In the genomic region with DNA sequence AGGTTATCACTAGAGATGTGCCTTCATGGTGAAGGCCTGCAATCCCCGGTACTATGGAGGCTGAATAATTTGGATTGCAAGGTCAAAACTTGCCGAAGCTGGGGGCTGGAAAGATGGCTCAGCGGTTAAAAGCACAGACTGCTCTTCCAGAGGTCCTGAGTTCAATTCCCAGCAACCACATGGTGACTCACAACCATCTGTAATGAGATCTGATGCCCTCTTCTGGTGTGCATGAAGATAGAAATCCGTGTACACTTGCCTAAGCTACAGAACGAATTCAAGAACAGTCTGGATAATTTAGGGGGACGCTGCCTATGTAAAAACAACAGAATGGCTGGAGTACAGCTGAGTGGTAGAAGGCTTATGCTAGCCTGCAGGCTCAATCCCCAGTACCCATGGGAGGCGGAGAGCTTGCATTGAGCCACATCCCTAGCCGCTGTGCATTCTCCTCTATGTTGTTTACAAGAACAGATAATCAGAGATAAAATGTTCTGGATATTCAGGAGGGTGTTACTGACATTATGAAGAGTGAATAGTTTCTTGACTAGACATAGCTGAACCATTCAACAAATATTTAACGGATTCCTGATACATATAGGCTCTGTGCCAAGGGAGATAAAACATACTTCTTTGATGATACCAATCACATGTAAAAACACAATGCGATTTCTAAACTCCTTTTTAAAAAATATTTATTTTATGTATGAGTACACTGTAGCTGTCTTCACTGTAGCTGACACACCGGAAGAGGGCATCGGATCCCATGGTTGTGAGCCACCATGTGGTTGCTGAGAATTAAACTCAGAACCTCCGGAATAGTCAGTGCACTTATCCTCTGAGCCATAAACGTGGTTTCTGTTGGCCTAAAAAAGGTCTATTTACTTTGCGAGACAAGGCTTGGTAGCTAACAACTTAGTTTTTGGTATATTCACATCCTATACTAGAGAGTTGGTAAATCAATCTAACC, we compare ENCODE assay signal across 8 mouse cellular contexts. TPM values are rescaled to one million over a fixed set of nuclear protein-coding genes. Genes with fewer than 3 reads are reported as not detected.
DNase-seq lines count a peak whose midpoint lies in the region; ATAC-seq and TF ChIP-seq lines count a peak whose summit lies in the region.

No protein-coding gene starts in this region.

- peak overlapping the region; percentile 56 for H3K4me2 ChIP-seq in forebrain, embryonic 11.5 days (ENCODE audit: low read depth, low read length, severe bottlenecking)
- H3K4me2 ChIP-seq in intestine, embryonic 15.5 days (replicated peaks), result peak overlapping the region; percentile 61
- H3K4me2 ChIP-seq in liver, postnatal 0 days (ENCODE audit: low read depth, low read length), result peak overlapping the region; percentile 74

- TF ChIP-seq CTCF in bone marrow macrophage, adult 2 months (IDR thresholded peaks at IDR 0.05; ENCODE audit: low read depth, low read length), result no peak
- peak; percentile 51 for TF ChIP-seq CTCF in liver, postnatal 0 days (IDR thresholded peaks at IDR 0.05; ENCODE audit: low read depth)

- TF ChIP-seq POLR2A in bone marrow macrophage, adult 2 months (IDR thresholded peaks at IDR 0.05; ENCODE audit: borderline replicate concordance, low read depth, low read length), result no peak

- WGBS in forebrain, embryonic 11.5 days, result 48% methylated on average over 15 of the region's 15 CpGs
- 36% methylated on average over 15 of the region's 15 CpGs for WGBS in intestine, embryonic 15.5 days
- WGBS in liver, postnatal 0 days (ENCODE audit: insufficient replicate concordance), result 35% methylated on average over 15 of the region's 15 CpGs

- DNase-seq in forebrain, embryonic 11.5 days (ENCODE audit: low spot score), result no peak
- peak; percentile 31 for DNase-seq in liver, postnatal 0 days
- DNase-seq in skeletal muscle tissue, adult 2 months (ENCODE audit: low read depth, low spot score), result peak; percentile 27
- DNase-seq in urinary bladder, postnatal 36 days (ENCODE audit: low spot score in 2 of 2), result no peak

- H3K9me3 ChIP-seq in megakaryocyte, embryonic 14.5 days, result no peaks in the 10 kb centered on the region
- H3K9me3 ChIP-seq in forebrain, embryonic 11.5 days (ENCODE audit: control insufficient read depth, low read length), result no peaks in the 10 kb centered on the region
- no peaks in the 10 kb centered on the region for H3K9me3 ChIP-seq in intestine, embryonic 15.5 days
- H3K9me3 ChIP-seq in liver, postnatal 0 days (ENCODE audit: low read length), result no peaks in the 10 kb centered on the region

- peak overlapping the region; percentile 99 for H3K4me3 ChIP-seq in megakaryocyte, embryonic 14.5 days (replicated peaks)
- peak overlapping the region; percentile 66 for H3K4me3 ChIP-seq in bone marrow macrophage, adult 2 months (ENCODE audit: insufficient read depth, low read length)
- H3K4me3 ChIP-seq in forebrain, embryonic 11.5 days (ENCODE audit: low read depth, low read length), result peak overlapping the region; percentile 90
- peak overlapping the region; percentile 68 for H3K4me3 ChIP-seq in intestine, embryonic 15.5 days (replicated peaks)
- peak overlapping the region; percentile 87 for H3K4me3 ChIP-seq in liver, postnatal 0 days (ENCODE audit: low read depth, low read length)

- H3K27me3 ChIP-seq in megakaryocyte, embryonic 14.5 days (replicated peaks), result no peaks in the 10 kb centered on the region
- no peaks in the 10 kb centered on the region for H3K27me3 ChIP-seq in forebrain, embryonic 11.5 days (ENCODE audit: control insufficient read depth, insufficient read depth, low read length)
- no peaks in the 10 kb centered on the region for H3K27me3 ChIP-seq in intestine, embryonic 15.5 days (replicated peaks)
- no peaks in the 10 kb centered on the region for H3K27me3 ChIP-seq in liver, postnatal 0 days (ENCODE audit: insufficient read depth, low read length)

- no peak for TF ChIP-seq EP300 in liver, postnatal 0 days (IDR thresholded peaks at IDR 0.05; ENCODE audit: low read depth)

- H3K36me3 ChIP-seq in megakaryocyte, embryonic 14.5 days (replicated peaks; ENCODE audit: low read length), result peaks cover 22% of the 10 kb centered on the region
- no peaks in the 10 kb centered on the region for H3K36me3 ChIP-seq in forebrain, embryonic 11.5 days (ENCODE audit: control insufficient read depth, insufficient read depth, low read length)
- peaks cover 4% of the 10 kb centered on the region; the same call in 1 of the 2 replicates for H3K36me3 ChIP-seq in intestine, embryonic 15.5 days
- H3K36me3 ChIP-seq in liver, postnatal 0 days (replicated peaks; ENCODE audit: insufficient read depth, low read length), result no peaks in the 10 kb centered on the region

- peaks cover 72% of the 10 kb centered on the region for H3K4me1 ChIP-seq in megakaryocyte, embryonic 14.5 days
- peaks cover 40% of the 10 kb centered on the region for H3K4me1 ChIP-seq in bone marrow macrophage, adult 2 months (ENCODE audit: control insufficient read depth, insufficient read depth, low read length)
- H3K4me1 ChIP-seq in forebrain, embryonic 11.5 days (replicated peaks; ENCODE audit: control insufficient read depth, insufficient read depth, low read length), result no peaks in the 10 kb centered on the region
- H3K4me1 ChIP-seq in intestine, embryonic 15.5 days (replicated peaks), result peaks cover 5% of the 10 kb centered on the region; the same call in 1 of the 2 replicates
- peaks cover 14% of the 10 kb centered on the region for H3K4me1 ChIP-seq in liver, postnatal 0 days (ENCODE audit: insufficient read depth)

- H3K9ac ChIP-seq in forebrain, embryonic 11.5 days (ENCODE audit: low read length), result peak overlapping the region; percentile 93; the same call in 1 of the 2 replicates
- peak overlapping the region; percentile 39 for H3K9ac ChIP-seq in intestine, embryonic 15.5 days
- H3K9ac ChIP-seq in liver, postnatal 0 days (replicated peaks), result peak overlapping the region; percentile 59

- no peak for ATAC-seq in megakaryocyte, adult 5-6 weeks (ENCODE audit: poor library complexity, severe bottlenecking)
- peak; percentile 25; the same call in 1 of the 2 replicates for ATAC-seq in forebrain, embryonic 11.5 days (replicated peaks; ENCODE audit: low FRiP score)
- ATAC-seq in intestine, embryonic 15.5 days, result peak; percentile 56
- peak; percentile 20 for ATAC-seq in liver, postnatal 0 days

- peak overlapping the region; percentile 93 for H3K27ac ChIP-seq in bone marrow macrophage, adult 2 months (ENCODE audit: insufficient read depth, low read depth, low read length)
- H3K27ac ChIP-seq in forebrain, embryonic 11.5 days (ENCODE audit: low read depth, low read length), result peak overlapping the region; percentile 77; the same call in 1 of the 2 replicates
- H3K27ac ChIP-seq in intestine, embryonic 15.5 days, result peak overlapping the region; percentile 85
- peak overlapping the region; percentile 97 for H3K27ac ChIP-seq in liver, postnatal 0 days (ENCODE audit: low read depth)

RNA-seq across cellular contexts. Expression of a gene that starts 1.0 kb away (rescaled TPM):
- polyA plus RNA-seq in megakaryocyte, embryonic 14.5 days (2012; ENCODE audit: insufficient read depth, low replicate concordance), result 1.8 and 4.3 TPM in 2 replicates
- 33.5 and 38.8 TPM in 2 replicates for total RNA-seq in megakaryocyte, adult 5-6 weeks (2015)
- 29.0 and 41.9 TPM in 2 replicates for total RNA-seq in megakaryocyte, adult 5-6 weeks (2017)
- polyA plus RNA-seq in bone marrow macrophage, adult 2 months (2012; ENCODE audit: insufficient read depth, insufficient read length, missing spikeins), result 39.3 and 42.1 TPM in 2 replicates
- polyA plus RNA-seq in forebrain, embryonic 11.5 days (2014; fragmentation: Nextera tagmentation; extraction: Ambion mirVana), result 19.7 and 22.0 TPM in 2 replicates
- 18.6 and 18.9 TPM in 2 replicates for polyA plus RNA-seq in intestine, embryonic 15.5 days (2015; fragmentation: Nextera tagmentation; extraction: Ambion mirVana)
- polyA plus RNA-seq in liver, postnatal 0 days (2015; fragmentation: Nextera tagmentation; extraction: Ambion mirVana), result 4.3 and 5.1 TPM in 2 replicates

Comparison
In these comparisons a context has a peak if more than half of its experiments do, and no peak if none do; other contexts are left out.
1. DNase-seq: peak in liver, postnatal 0 days (single experiment) and skeletal muscle tissue, adult 2 months (single experiment); none in forebrain, embryonic 11.5 days (single experiment) and urinary bladder, postnatal 36 days (0 of 2).
2. H3K9ac ChIP-seq: peak in every context shown above with its lines; median percentile 93 in forebrain, embryonic 11.5 days; 59 in liver, postnatal 0 days; 39 in intestine, embryonic 15.5 days.
3. Peak in every context shown above with its lines, with median percentiles within 50 percentile points of each other: H3K4me3 ChIP-seq, H3K27ac ChIP-seq and H3K4me2 ChIP-seq.